Mouse (Mus musculus): Measurements from ENCODE around the gene Sh2d7.

The Sh2d7 gene

DNA sequence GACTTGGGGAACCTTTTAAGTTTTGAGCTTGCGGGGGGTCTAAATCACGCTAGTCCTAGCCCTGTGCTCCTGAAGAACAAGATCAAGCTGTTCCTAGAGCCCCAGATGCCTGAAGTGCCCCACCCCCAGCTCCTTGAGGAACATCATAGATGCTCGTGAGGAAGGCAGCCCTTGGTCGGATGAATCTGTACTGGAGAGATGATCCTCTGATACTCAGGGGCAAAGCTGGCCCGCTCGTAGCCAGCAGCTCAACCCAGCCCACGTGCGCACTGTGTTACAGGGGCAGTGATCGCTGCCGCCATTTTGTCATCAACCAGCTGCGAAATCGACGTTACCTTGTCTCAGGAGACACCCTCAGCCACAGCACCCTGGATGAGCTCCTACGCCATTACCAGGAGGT is at the start of gene Sh2d7:
Gene Sh2d7, plus strand, starts transcription at position 301 of the 400 bp plus-strand sequence.
- no peak for DNase-seq (ENCODE audit: low spot score)

DNA sequence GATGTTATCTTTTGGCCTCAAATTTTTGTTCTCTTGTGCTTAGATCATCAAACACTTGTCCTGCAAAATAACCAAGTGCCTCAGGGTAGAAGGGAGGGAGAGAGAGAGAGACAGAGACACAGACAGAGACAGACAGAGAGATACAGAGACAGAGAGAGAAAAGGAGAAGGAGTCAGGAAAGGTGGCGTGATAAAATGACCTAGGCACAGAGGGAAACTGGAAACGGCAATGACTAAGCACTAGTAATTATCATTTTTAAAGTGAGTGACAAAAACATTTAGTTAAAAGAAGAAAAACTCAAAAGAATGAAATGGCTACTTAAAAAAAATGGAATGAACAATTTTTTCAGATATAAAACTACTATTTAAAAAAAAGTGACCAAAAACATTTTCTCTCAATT is 49.2 kb upstream of the Sh2d7 start:
- DNase-seq (ENCODE audit: low spot score): no peak

DNA sequence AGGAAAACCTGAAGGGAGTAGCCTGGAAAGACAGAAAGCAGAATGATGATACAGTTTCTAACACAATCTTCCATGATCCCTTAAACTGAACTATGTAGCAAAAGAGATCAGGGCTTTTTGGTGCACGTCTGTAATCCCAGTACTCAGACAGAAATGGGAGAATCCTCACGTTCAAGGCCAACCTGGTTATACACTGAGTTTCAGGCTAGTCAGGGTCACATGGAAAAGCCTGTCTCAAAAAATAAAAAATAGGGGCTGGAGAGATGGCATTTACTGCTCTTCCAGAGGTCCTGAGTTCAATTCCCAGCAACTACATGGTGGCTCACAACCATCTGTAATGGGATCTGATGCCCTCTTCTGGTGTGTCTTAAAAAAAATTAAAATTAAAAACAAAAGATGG is 48.4 kb upstream of the Sh2d7 start:
- no peak for DNase-seq (ENCODE audit: low spot score)

DNA sequence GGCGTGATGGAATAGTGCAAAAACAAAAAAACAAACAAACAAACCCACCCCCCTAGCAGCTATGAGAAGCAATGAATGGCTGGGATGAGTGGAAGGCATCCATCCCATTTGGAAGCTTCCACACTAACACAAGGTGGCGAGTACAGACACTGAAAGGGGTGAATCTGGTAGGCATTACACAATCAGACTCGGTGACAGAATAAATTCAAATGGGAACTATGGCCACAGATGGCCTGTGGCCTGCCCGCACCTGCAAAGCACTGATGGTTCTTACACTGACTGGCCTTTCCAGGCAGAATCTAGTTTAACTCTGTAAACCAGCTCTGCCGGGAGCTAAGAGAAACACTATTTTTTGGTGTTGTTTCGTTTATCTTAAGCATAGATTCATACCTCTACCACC is 39.5 kb upstream of the Sh2d7 start:
- no peak for DNase-seq (ENCODE audit: low spot score)

DNA sequence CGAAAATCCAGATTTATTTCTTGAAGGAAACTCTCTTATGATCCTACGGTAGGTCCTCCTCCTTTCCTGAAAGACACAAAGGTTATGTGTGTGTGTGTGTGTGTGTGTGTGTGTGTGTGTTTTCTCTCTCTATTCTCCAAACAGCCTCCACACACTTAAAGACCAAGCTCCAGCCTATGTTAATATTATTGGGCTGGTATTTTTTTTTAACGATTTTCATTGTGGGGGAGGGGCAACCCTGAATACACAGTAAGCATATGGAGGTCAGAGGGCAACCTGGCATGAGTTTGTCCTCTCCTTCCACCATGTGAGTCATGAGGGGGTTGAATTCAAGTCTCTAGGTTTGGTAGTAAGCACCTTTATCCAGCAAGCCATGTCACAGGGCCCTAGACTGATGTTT is 39.0 kb upstream of the Sh2d7 start:
- no peak for DNase-seq (ENCODE audit: low spot score)

DNA sequence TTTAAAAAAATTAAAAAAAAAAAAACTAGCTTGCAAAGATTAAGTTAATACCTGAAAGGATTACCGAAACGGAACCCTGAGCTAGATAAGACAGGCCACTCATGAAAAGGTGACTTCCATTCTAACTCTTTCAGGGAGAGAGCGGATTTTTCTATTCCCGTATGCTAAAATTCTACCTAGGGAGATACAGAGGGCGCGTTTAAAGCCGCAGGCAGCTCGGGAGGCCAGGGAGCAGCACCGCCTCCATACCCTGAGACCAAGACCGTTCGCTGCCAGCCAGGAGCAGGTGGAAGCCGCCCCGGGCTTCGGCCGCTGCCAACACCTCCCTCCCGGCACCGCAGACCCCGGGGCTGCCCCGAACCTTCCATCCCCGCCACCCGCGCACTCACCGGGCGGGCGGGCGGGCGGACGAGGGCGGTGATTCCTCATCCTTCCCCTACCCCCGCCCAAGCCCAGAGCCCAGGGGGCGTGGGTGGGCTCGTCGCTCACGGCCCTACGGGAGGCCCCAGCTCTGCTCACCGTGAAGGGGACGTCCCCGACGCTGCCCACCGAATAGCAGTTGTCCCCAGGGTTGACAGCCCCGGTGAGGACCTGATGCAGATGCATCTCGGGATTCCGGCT is 37.8 kb upstream of the Sh2d7 start:
- no peak for DNase-seq (ENCODE audit: low spot score)

DNA sequence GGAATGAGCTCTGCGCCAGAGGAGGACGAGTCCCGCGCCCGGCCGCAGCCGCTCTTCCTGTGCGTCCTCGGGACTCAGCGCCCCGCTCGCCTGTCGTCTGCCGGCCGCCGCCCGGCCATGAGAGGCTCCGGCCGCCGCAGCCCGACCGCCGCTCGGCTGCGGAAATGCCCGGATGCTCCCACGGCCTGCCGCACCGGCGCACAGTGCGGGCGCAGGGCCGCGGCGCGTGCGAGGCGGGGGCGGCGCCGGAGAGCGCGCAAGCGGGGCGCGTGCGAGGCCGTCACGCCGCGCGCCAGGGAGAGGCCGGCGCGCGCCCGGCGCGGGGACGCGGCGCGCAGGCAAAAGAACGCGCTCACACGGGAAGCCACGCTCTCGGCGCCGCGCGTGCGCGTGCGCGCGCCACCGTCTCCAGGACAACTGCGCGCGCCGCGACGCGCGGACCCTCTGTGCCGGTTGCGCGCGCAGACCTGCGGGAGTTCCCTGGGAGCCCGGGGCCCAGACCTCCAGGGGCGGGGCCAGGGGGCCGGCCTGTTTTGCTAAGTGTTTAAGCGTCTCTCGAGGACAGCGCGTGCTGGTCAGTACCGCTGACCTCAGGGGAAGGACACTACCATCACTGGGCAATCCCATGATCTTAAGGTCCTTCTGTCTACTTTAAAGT is 37.2 kb upstream of the Sh2d7 start, which contains the start of gene Dmxl2:
Gene Dmxl2, minus strand, starts transcription at position 174 of the 658 bp plus-strand sequence.
- DNase-seq (ENCODE audit: low spot score): peak; percentile 98

DNA sequence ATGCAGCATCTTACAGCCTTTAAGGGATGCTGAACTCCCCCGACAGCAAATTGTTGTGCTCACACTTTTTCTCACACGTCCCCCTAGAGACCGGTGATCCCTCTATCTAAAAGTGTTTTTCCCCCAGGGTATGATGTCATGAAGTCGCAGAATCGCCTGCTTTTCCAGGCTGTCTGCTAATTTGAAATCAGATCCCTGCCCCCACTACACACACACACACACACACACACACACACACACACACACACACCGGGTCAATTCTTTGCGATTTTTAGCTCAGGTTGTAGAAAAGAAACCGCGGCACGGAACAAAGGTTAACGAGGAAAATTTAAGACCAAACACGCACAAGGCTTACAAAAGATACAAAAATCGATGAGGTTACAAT is 36.7 kb upstream of the Sh2d7 start:
- DNase-seq (ENCODE audit: low spot score): no peak

DNA sequence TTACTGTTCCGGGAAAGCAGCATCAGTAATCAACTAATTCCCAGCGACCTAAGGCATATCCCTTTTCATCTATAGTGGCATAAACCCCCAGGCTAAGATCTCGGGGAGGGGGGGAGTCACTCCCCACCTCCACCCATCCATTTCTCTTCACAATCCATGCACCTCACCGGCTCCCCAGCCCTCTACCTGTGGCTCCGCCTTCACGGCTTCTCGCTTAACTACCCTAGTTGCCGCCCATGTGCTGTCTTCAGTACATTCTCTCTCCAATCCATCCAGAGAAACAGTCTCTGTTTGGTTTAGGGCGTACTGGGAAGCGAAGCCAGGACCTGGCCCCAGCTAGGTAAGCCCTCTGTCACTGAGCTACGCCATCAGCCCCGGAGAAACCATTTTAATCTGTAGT is 35.9 kb upstream of the Sh2d7 start:
- DNase-seq (ENCODE audit: low spot score): no peak

DNA sequence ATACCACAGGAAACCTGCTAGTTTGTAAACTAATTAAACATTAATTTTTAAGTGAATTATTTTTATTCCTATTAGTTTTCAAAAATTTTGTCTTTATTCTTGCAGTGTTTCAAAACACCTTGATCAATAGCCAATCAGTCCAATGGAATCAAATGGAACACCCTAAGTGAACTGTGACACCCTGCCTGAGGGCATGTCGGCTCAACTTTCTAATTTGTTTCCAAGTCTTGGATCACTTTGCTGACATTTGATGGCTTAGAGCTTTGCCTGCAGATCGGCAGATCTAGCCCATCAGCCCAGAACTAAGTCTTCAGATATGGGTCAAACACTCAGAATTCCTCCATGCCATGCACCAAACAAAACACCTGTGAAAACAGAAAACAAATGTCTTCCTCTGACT is 22.8 kb upstream of the Sh2d7 start:
- no peak for DNase-seq (ENCODE audit: low spot score)

DNA sequence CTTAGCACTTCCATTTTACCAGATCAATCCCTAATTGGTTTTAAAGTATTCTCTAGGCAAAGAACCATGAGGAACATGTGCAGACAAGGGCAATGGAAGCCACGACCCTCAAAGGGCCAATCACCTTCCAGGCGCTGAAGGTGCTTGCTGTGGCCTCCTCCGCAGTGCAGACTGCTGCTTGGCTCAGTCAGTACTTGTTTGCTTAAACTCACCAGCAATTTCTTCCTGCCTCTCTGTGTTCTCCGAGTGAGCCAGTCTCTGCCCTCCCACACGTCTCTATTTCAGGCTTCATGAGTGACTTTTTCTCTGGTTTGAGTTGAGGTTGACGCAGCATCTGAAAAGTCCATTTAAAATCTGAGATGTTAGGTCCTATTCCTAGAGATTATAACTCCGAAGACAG is 19.9 kb upstream of the Sh2d7 start:
- no peak for DNase-seq (ENCODE audit: low spot score)

DNA sequence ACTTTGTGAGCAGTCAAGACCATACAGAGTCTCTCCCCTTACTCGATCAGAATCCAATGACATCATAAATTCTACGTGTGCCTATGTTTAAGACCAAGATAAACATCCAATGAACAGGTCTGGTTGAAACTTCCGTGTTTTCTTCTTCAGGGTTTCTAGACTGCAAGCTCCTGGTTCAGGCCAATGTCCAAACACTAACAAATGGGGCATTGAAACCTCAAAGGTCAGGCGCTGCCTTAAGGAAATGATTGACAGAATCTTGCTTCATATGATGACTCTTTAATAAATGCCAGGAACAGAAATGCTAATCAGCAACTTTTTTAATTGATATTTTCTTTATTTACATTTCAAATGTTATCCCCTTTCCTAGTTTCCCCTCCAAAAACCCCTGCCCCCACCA is 18.5 kb upstream of the Sh2d7 start:
- no peak for DNase-seq (ENCODE audit: low spot score)

DNA sequence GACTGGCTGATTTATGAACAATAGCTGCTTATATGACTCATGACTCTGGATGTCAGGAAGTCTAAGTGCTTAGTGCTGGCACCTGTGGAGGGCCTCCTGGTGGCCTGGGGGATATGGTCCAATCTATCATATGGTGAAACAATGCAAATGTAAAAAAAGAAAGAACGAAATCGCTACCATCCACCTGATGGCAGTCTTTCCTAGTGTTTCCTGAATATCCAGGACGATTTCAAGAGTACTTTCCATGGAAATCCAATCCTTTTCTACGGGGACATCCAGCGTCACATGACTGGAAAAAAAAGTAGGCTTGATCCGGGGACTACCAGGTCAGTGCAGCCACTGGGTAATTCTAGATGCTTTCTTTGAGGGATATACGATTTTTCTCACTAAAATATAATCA is 11.1 kb upstream of the Sh2d7 start:
- no peak for DNase-seq (ENCODE audit: low spot score)

DNA sequence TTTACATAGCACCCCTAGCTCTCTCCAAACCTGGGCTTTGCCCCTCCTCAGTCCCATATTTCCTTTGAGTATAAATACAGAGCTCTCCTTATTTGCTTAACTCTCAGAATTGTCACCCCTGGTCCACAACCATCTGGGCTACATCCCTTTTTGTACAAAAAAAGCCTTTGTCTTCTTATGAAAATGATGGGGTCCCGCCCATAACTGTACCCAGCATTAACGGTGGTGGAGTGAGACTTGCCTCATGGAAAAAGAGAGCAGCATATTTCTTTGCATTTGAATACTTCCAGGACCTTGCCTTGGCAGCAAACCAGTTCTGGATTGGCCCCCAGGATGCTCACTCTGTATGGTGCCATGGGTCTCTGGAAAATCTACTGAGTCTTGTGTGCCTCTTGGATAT is 8.8 kb upstream of the Sh2d7 start:
- DNase-seq (ENCODE audit: low spot score): no peak

DNA sequence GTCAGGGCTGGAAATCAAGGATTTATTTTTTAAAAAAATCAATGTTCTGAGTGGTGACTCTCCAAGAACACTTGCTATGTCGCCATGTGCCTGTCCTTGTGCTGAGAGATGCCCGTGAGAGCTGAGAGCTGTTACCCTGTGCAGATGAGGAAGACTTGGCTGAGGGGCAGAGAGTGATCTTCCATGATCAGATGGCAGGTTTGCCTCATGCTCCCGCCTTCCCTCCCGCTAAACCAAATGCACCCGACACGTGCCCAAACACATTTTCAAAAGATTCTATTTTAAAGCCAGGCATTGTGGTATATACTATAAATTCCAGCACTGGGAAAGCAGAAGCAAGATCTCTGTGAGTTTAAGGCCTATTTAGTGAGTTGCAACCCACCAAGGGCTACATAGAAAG is 7.9 kb upstream of the Sh2d7 start:
- DNase-seq (ENCODE audit: low spot score): no peak

DNA sequence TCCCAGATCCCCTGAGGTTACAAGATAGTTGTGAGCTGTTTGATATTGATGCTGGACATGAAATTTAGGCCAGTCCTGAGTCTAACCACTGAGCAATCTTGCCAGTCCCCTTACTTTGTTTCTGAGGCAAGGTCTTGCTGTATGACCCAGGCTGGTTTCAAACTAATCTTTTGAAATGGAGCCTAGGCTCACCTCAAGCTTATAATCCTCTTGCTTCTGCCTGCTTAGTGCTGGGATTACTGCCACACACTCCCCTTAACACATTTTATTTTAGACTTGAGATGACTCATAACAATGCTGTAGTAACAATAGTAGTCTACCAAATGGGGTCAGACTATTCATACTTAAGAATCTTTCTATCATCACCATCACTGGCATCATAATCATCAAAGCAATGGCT is 7.4 kb upstream of the Sh2d7 start:
- no peak for DNase-seq (ENCODE audit: low spot score)

DNA sequence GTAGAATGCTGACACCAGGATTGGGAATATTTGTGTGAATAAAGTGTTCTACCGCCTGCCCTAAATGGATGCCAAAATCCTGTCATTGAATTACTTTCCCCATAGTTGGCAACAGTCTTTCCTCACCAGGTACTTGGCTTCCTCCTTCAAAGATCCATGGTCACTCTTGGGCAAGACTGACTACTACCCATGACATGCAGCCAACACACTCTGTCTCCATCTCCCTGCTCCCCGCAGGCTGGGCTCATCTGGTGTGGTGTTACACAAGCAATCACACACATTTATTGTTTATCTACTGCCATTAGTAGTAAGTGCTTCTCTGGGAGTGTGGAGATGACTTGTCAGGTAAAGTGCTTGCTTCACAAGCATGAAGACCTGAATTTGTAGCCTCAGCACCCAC is 5.9 kb upstream of the Sh2d7 start:
- DNase-seq (ENCODE audit: low spot score): no peak

DNA sequence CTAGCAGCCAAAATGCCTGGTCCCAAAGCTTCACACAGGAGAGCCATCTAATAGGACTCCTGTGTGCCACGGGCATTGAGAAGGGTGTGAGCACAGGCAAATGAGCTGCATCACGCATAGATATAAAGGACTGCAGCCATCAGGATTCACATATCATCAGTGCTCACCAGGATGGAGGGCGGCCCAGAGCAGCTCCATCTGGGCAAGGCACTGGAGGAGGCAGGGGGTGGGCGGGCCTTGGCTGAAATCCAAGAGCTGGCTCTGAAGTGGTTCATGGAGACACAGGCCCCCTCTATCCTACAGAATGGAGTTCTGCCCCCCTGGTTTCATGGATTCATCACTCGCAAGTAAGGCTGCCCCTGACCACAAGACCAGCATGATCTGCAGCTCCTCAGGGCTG is 4.8 kb upstream of the Sh2d7 start:
- DNase-seq (ENCODE audit: low spot score): no peak

DNA sequence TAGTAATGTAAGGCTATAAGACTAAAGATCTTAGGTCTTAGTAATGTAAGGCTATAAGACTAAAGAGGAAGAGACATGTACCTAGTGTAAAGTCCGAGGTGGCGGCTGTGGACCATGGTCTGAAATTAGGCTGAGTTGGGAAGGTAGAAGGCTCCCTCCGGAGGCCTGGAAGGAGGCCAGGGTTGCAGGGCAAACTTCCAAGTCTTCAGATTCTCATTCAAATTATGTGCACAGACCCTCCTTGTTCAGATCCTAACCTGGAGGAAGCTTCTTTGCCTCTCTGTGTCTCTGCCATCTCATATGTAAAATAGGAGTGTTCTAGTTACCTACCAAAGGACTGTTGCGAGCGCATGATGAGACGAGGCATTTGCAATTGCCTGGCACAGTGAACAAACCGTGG is 2.5 kb upstream of the Sh2d7 start:
- DNase-seq (ENCODE audit: low spot score): no peak

DNA sequence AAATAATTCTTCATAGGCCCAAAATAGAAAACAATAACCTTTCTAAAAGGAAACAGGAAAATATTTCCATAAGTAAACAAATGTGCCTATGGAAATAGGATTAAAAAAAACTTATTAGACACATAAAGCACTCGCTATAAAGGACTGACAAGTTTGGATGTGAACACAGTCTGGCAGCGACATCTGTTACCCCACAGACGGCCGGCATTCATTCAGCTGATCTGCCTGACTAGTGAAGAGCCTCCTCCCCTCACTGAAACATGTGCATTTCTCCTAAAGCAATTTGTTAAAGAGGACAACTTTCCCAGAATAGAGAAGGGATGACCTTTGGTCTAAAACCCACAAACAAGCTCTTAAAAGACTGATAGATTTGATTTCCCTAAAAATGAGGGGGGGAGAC is 1.8 kb upstream of the Sh2d7 start:
- DNase-seq (ENCODE audit: low spot score): peak; percentile 11

DNA sequence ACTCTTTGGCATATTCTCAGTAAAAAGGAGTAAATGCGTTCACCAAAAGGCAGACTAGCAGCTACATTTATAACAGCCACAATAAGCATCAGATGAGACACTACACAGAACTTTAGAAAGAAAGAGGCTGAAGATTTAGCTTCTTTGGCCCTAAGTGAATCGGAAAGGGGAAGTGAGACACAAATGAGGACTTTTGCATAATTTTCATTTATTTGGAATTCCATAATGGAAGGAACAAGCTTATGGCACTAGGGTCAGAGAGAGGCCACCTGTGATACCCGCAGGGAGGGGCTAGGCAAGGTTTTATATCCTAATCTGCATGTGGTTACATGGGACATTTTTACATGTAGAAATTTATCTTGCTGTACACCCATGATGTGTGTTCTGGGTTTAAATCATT is 1.3 kb upstream of the Sh2d7 start:
- DNase-seq (ENCODE audit: low spot score): no peak

DNA sequence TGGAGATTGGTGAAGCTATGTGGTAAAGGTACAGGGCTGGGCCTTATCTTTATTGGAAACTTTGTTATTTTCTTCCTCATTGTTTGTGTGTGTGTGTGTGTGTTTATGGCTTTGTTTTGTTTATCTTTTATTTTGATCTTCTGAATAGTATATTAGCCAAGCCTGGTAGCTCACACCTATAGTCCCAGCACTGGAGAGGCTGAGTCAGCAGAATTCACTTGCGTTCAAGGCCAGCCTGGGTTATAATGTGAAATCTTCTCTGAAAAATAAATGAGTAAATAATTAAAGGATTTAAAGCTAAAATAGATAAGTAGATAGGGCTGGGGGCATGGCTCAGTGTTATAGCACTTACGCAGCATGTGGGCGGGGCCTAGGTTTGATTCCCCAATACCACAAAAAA is 540 bp upstream of the Sh2d7 start:
- no peak for DNase-seq (ENCODE audit: low spot score)

DNA sequence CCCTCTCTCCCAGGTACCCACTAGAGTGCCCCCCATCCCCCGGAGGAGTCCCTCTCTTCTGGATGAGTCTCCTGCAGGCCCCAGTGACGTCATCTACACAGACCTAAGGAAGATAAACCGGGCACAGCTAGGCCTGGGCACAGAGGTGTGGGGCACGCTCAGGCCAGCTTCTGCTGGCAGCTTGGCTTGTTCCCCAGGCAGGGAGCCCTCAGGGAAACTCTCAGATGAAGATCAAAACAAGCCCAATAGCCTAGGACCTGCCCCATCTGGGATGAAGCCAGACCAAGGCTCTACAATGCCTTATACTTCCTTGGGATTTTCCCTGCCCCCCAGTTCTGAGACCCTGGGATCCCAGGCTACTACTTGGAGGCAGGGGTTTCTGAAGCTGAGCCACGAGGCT is 2.0 kb downstream of the Sh2d7 start:
- no peak for DNase-seq (ENCODE audit: low spot score)

DNA sequence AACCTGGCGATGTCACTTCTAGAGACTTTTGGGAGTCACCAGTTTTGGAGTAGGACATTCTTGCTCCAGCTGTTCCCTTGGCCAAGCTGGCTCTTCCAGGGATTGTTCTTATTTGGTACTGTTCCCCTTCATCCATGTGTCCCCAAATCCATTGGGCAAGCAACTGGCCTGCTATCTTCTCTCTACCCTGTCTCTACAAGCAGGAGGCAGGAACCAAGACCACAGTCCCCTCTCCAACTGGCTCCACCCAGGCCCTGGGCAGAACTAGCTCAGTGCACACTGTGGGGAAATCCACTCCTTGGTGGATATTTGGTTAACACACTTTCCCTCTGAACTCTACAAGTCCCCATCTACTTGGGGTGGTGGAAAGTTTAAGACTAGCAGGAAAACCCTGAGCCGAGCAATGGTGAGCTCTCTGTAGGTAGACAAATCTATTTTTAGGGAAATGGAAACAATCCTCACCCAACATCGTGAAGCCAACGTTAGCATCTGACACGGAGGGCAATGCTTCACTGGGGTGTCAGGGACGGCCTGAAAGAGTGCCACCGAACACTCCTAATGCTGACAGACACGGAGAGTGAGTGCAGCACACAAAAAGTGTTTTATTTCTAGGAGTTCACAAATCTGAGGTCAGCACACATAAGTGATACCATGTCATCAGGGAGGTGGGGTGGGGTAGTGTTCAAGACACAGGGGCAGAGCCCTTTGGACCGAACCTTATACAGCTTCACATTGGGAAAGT is 5.6 kb downstream of the Sh2d7 start:
- DNase-seq (ENCODE audit: low spot score): no peak
